Mouse (Mus musculus): ENCODE data around the gene Dolk. TPM values are rescaled to one million over a fixed set of nuclear protein-coding genes. Genes with fewer than 3 reads are reported as not detected.
A peak's percentile ranks its signal among the peaks of the same experiment; 100 is the strongest.

Gene Dolk
- polyA plus RNA-seq, 1 experiment from 2014 or later = 25.0 TPM

DNA sequence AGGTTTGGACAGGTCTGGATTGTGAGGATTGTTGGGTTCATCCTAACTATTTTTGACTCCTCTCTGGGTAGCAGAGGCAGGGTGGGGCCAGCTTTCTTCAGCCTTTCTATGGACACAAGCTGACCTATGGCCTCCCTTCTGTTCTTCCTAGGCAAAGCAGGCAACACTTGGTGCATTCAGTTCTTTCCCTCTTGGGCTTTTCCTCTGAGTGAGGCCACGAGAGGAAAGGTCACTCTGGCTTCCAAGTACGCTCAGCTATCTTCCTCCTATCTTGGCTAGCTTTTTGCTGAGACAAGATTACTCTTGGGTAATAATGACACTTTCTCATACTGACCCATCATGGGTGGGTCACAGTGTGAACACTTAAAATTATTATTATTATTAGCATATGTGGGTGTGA, 2.9 kb downstream of the Dolk start:
- Histone ChIP-seq H3K36me3 (ENCODE audit: control insufficient read depth, insufficient read depth, low read length) (no peaks in the 10 kb centered on the region), H3K27me3 (ENCODE audit: control insufficient read depth, insufficient read depth, low read length) (no peaks in the 10 kb centered on the region), H3K4me3 (ENCODE audit: low read depth, low read length) (no peak overlapping the region), H3K9me3 (ENCODE audit: control insufficient read depth, low read length) (no peaks in the 10 kb centered on the region), H3K27ac (replicated peaks; ENCODE audit: low read depth, low read length) (no peak overlapping the region), H3K4me2 (ENCODE audit: low read depth, severe bottlenecking) (no peak overlapping the region), H3K4me1 (ENCODE audit: control insufficient read depth, insufficient read depth, low read length) (peaks cover 13% of the 10 kb centered on the region), H3K9ac (ENCODE audit: low read length) (no peak overlapping the region)
- ATAC-seq (ENCODE audit: insufficient number of reproducible peaks, low FRiP score, low TSS enrichment, low read depth) (no peak), DNase-seq (ENCODE audit: low spot score) (no peak)
- 95% methylated on average over 2 of the region's 2 CpGs for WGBS

DNA sequence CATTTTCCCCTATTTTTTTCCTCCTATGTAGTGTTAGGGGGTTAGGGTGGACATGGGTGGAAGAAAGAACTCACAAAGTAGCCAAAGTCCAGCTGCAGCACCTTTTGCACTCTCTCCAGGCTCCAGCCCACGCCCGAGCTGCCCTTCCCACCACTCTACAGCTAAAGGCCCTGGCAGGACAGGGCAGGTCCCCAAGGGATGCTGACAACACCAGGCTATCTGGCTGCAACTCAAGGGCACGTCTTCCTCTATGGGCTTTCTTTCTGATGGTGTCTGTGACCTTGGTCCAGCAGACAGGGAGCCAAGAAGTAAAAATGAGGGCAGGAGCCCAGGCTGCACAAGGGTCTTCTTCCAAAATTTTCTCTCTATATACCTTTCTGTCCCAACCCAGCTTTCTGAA, 4.5 kb downstream of the Dolk start:
- Histone ChIP-seq H3K4me1 (ENCODE audit: control insufficient read depth, insufficient read depth, low read length) (peaks cover 5% of the 10 kb centered on the region), H3K9ac (ENCODE audit: low read length) (no peak overlapping the region), H3K27ac (replicated peaks; ENCODE audit: low read depth, low read length) (no peak overlapping the region), H3K9me3 (ENCODE audit: control insufficient read depth, low read length) (no peaks in the 10 kb centered on the region), H3K36me3 (ENCODE audit: control insufficient read depth, insufficient read depth, low read length) (no peaks in the 10 kb centered on the region), H3K27me3 (ENCODE audit: control insufficient read depth, insufficient read depth, low read length) (no peaks in the 10 kb centered on the region), H3K4me3 (ENCODE audit: low read depth, low read length) (no peak overlapping the region), H3K4me2 (ENCODE audit: low read depth, severe bottlenecking) (no peak overlapping the region)
- ATAC-seq (ENCODE audit: insufficient number of reproducible peaks, low FRiP score, low TSS enrichment, low read depth) (no peak), DNase-seq (ENCODE audit: low spot score) (no peak)
- 93% methylated on average over 3 of the region's 3 CpGs for WGBS

DNA sequence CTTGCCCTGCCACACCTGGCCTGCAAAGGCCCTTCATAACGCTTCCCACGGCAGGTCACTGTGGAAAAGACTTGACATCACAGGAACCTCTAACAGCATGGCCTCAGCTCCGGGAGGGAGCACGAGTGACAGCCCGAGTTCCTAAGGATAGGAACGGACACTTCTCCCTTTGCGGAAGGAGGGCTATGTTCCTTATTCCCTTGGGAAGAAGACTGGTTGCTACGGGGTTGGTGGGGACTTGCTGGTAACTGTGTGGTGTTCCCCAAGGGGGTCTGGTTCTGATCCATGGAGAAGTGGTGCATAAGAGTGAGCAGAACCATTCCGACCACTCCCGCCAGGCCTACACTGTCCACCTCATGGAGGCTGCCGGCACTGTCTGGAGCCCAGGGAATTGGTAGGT, 5.4 kb downstream of the Dolk start, which contains the start of gene Gm28038:
TSS of gene Gm28038 (plus strand) at position 301 of the 400 bp plus-strand sequence.
- peaks cover 5% of the 10 kb centered on the region for H3K4me1 ChIP-seq (ENCODE audit: control insufficient read depth, insufficient read depth, low read length)
- H3K36me3 ChIP-seq (ENCODE audit: control insufficient read depth, insufficient read depth, low read length) = no peaks in the 10 kb centered on the region
- DNase-seq (ENCODE audit: low spot score) (no peak), ATAC-seq (ENCODE audit: insufficient number of reproducible peaks, low FRiP score, low TSS enrichment, low read depth) (no peak)
- H3K27me3 ChIP-seq (ENCODE audit: control insufficient read depth, insufficient read depth, low read length) = no peaks in the 10 kb centered on the region
- H3K9me3 ChIP-seq (ENCODE audit: control insufficient read depth, low read length) = no peaks in the 10 kb centered on the region
- no peak within 1 kb of the TSS for H3K4me2 ChIP-seq (ENCODE audit: low read depth, severe bottlenecking)
- no peak within 1 kb of the TSS for H3K27ac ChIP-seq (replicated peaks; ENCODE audit: low read depth, low read length)
- H3K4me3 ChIP-seq (ENCODE audit: low read depth, low read length) = no peak within 1 kb of the TSS
- H3K9ac ChIP-seq (ENCODE audit: low read length) = no peak within 1 kb of the TSS
- 90% methylated on average over 11 of the region's 11 CpGs for WGBS

DNA sequence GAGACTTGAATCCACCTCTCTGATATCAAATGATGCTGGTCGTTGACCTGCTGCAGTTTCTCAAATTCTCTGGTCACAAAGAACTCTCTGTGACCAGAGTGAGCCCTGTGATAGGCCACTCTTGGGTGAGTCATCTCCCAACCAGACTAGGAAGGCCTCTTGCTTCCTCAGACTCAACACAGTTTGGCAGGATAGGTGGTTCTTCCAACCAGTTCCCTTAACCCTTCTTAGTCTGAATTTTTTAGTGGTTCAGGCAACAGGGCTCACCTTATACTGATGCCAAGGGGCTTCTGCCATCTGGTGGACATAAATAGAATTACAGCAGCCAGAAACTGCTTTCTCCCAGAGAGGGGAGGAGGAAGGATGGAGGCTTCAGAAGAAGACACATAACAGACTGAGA, 16.0 kb downstream of the Dolk start:
- Histone ChIP-seq H3K36me3 (ENCODE audit: control insufficient read depth, insufficient read depth, low read length) (no peaks in the 10 kb centered on the region), H3K9ac (ENCODE audit: low read length) (no peak overlapping the region), H3K4me1 (ENCODE audit: control insufficient read depth, insufficient read depth, low read length) (peaks cover 9% of the 10 kb centered on the region), H3K27me3 (ENCODE audit: control insufficient read depth, insufficient read depth, low read length) (no peaks in the 10 kb centered on the region), H3K9me3 (ENCODE audit: control insufficient read depth, low read length) (no peaks in the 10 kb centered on the region), H3K27ac (replicated peaks; ENCODE audit: low read depth, low read length) (no peak overlapping the region), H3K4me2 (ENCODE audit: low read depth, severe bottlenecking) (no peak overlapping the region), H3K4me3 (ENCODE audit: low read depth, low read length) (no peak overlapping the region)
- peak; percentile 53 for DNase-seq (ENCODE audit: low spot score)
- ATAC-seq (ENCODE audit: insufficient number of reproducible peaks, low FRiP score, low TSS enrichment, low read depth) = no peak
- 59% methylated on average over 1 of the region's 1 CpGs for WGBS

DNA sequence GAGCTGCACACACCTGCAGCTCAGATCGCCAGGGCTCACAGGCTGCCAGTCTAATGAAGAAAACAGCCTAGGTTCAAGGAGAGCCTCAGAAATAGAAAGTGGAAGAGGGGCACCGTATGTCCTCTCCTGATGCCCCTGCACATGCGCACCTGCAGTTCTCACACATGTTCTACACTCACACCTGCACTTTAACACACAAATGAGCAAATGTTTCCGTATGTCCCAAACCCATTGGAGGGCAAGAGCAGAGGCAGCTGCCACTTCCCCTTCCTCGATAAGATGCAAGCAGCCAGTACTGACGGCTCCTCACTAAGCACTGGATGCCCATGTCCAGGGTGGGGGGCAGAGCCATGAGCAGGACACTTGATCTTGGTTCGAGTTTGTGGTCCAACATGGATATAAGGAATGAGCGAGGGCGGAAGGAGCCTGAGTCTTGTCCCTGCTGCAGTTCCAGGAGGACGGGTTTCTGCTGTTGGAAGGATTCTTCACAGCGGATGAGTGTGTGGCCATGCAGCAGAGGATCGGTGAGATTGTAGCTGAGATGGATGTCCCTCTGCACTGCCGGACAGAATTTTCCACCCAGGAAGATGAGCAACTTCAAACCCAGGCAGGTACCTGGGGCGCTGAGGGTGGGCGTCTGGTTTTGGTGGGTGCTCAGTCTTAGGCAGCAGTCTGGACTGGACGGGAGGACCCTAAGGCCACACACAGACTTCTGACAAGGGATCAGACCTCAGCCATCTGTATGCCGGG, 16.7 kb downstream of the Dolk start:
- DNase-seq (ENCODE audit: low spot score) (no peak), ATAC-seq (ENCODE audit: insufficient number of reproducible peaks, low FRiP score, low TSS enrichment, low read depth) (no peak)
- Histone ChIP-seq H3K27me3 (ENCODE audit: control insufficient read depth, insufficient read depth, low read length) (no peaks in the 10 kb centered on the region), H3K9ac (ENCODE audit: low read length) (no peak overlapping the region), H3K36me3 (ENCODE audit: control insufficient read depth, insufficient read depth, low read length) (no peaks in the 10 kb centered on the region), H3K4me1 (ENCODE audit: control insufficient read depth, insufficient read depth, low read length) (peaks cover 14% of the 10 kb centered on the region), H3K4me2 (ENCODE audit: low read depth, severe bottlenecking) (no peak overlapping the region), H3K27ac (replicated peaks; ENCODE audit: low read depth, low read length) (no peak overlapping the region), H3K4me3 (ENCODE audit: low read depth, low read length) (no peak overlapping the region), H3K9me3 (ENCODE audit: control insufficient read depth, low read length) (no peaks in the 10 kb centered on the region)
- WGBS = 92% methylated on average over 17 of the region's 17 CpGs

DNA sequence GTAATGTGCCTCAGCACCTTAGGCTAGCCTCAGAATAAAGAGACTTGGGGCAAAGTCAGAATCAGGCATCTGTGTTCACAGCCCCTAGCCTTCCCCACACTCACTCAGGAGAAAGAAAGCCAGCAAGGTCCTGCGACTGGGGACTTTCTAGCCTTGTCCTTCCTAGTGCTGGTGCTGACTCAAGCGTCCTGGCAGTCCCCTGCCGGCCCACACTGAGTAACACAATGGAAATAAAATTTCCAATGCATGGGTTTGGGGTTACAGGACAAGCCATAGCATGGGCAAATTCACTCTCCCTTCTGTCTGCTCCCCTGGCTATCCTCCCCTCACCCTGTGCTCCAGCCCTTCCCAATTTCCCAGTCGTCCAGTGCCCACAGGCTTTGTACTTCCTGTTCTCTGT, 17.8 kb downstream of the Dolk start:
- DNase-seq (ENCODE audit: low spot score) = no peak
- H3K4me2 ChIP-seq (ENCODE audit: low read depth, severe bottlenecking) = no peak overlapping the region
- 56% methylated on average over 4 of the region's 4 CpGs for WGBS
- no peak overlapping the region for H3K27ac ChIP-seq (replicated peaks; ENCODE audit: low read depth, low read length)
- no peak for ATAC-seq (ENCODE audit: insufficient number of reproducible peaks, low FRiP score, low TSS enrichment, low read depth)
- no peak overlapping the region for H3K9ac ChIP-seq (ENCODE audit: low read length)
- H3K4me1 ChIP-seq (ENCODE audit: control insufficient read depth, insufficient read depth, low read length) = peaks cover 14% of the 10 kb centered on the region
- H3K27me3 ChIP-seq (ENCODE audit: control insufficient read depth, insufficient read depth, low read length) = no peaks in the 10 kb centered on the region
- H3K36me3 ChIP-seq (ENCODE audit: control insufficient read depth, insufficient read depth, low read length) = peaks cover under 1% of the 10 kb centered on the region
- H3K4me3 ChIP-seq (ENCODE audit: low read depth, low read length) = no peak overlapping the region
- no peaks in the 10 kb centered on the region for H3K9me3 ChIP-seq (ENCODE audit: control insufficient read depth, low read length)

DNA sequence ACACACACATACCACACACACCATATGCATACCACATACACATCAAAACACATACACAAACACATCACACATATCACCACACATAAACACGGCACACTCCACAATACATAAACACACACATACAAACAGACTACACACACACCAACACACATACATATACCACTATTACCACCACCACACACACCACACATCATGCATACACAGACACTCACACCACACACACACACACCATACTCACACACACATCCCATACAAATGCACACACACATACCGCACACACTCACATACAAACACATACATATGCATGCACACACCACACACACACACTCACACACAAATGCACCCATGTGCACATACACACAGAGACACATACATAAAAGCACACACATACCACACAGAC, 18.7 kb downstream of the Dolk start:
- H3K4me3 ChIP-seq (ENCODE audit: low read depth, low read length) = no peak overlapping the region
- peaks cover 4% of the 10 kb centered on the region for H3K36me3 ChIP-seq (ENCODE audit: control insufficient read depth, insufficient read depth, low read length)
- ATAC-seq (ENCODE audit: insufficient number of reproducible peaks, low FRiP score, low TSS enrichment, low read depth) (no peak), DNase-seq (ENCODE audit: low spot score) (no peak)
- no peak overlapping the region for H3K9ac ChIP-seq (ENCODE audit: low read length)
- WGBS = 94% methylated on average over 2 of the region's 2 CpGs
- no peak overlapping the region for H3K27ac ChIP-seq (replicated peaks; ENCODE audit: low read depth, low read length)
- peaks cover 14% of the 10 kb centered on the region for H3K4me1 ChIP-seq (ENCODE audit: control insufficient read depth, insufficient read depth, low read length)
- no peak overlapping the region for H3K4me2 ChIP-seq (ENCODE audit: low read depth, severe bottlenecking)
- no peaks in the 10 kb centered on the region for H3K9me3 ChIP-seq (ENCODE audit: control insufficient read depth, low read length)
- H3K27me3 ChIP-seq (ENCODE audit: control insufficient read depth, insufficient read depth, low read length) = no peaks in the 10 kb centered on the region

DNA sequence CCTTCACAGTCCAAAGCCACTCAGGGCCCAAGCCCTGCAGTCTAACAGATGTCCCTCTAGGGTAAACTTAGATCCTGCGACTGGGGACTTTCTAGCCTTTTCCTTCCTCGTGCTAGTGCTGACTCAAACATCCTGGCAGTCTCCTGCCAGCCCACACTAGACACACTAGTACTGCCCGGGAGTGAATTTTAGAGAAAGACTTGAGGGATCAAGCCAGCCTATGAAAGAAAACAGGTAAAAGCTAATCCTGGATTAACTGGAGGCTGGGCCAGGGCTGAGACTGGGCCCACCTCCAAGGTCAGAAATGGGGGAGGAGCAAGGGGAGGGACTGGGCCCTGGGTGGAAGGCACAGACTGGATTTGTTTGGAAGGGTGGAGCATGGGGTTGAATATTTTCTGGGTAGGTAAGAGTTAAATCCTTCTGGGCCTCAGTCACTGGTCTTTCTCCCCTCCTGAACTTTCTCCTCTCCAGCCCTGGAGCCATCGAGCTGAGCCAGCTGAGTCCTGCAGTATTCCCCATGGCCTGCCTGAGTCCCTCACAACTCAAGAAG, 19.7 kb downstream of the Dolk start:
- WGBS = 21% methylated on average over 4 of the region's 4 CpGs
- ATAC-seq (ENCODE audit: insufficient number of reproducible peaks, low FRiP score, low TSS enrichment, low read depth) = no peak; the same call in 1 of the 2 replicates
- Histone ChIP-seq H3K36me3 (ENCODE audit: control insufficient read depth, insufficient read depth, low read length) (peaks cover 10% of the 10 kb centered on the region), H3K9ac (ENCODE audit: low read length) (no peak overlapping the region; the same call in 1 of the 2 replicates), H3K27me3 (ENCODE audit: control insufficient read depth, insufficient read depth, low read length) (no peaks in the 10 kb centered on the region), H3K4me3 (ENCODE audit: low read depth, low read length) (no peak overlapping the region), H3K27ac (replicated peaks; ENCODE audit: low read depth, low read length) (peak overlapping the region; percentile 75; the same call in 1 of the 2 replicates), H3K9me3 (ENCODE audit: control insufficient read depth, low read length) (no peaks in the 10 kb centered on the region), H3K4me2 (ENCODE audit: low read depth, severe bottlenecking) (no peak overlapping the region), H3K4me1 (ENCODE audit: control insufficient read depth, insufficient read depth, low read length) (peaks cover 14% of the 10 kb centered on the region)
- DNase-seq (ENCODE audit: low spot score) = peak; percentile 39

Data from limb, embryonic 11.5 days (tissue).